Mouse (Mus musculus) MEL (cell line): ENCODE results near the gene Gipc2.

Source experiments
- CTCF ChIP-seq, 3 experiments: IDR thresholded peaks in 2 of 3; conservative IDR thresholded peaks in 1 of 3; 2 replicates each; pipeline ENCODE4 v1.5.1; 2011 to 2012; ENCODE audit warnings: low read length in 3 of 3, low read depth in 2 of 3, mild to moderate bottlenecking in 2 of 3, improper control_type of control experiment in 1 of 3, inconsistent platforms in 1 of 3, mixed read lengths in 1 of 3, moderate library complexity in 1 of 3; ENCODE audit not compliant: control insufficient read depth in 1 of 3, insufficient read depth in 1 of 3, poor library complexity in 1 of 3, severe bottlenecking in 1 of 3
- E2F4 ChIP-seq: IDR thresholded peaks from 2 replicates; pipeline ENCODE4 v1.6.1; 2011; ENCODE audit warnings: low read depth, low read length, improper control_type of control experiment, borderline replicate concordance
- ELF1 ChIP-seq: IDR thresholded peaks from 2 replicates; pipeline ENCODE4 v1.6.1; 2014; ENCODE audit warnings: low read depth, mild to moderate bottlenecking, inconsistent platforms, low read length, improper control_type of control experiment, moderate library complexity
- HCFC1 ChIP-seq: IDR thresholded peaks from 2 replicates; pipeline ENCODE4 v1.6.1; 2012; ENCODE audit warnings: low read depth, mild to moderate bottlenecking, inconsistent platforms, low read length, improper control_type of control experiment, moderate library complexity
- MAFK ChIP-seq: IDR thresholded peaks from 2 replicates; pipeline ENCODE4 v1.6.1; 2011; ENCODE audit warnings: low read depth, mild to moderate bottlenecking, low read length, improper control_type of control experiment, borderline replicate concordance
- MAZ ChIP-seq: IDR thresholded peaks from 2 replicates; pipeline ENCODE4 v1.6.1; 2012; ENCODE audit warnings: low read depth, mild to moderate bottlenecking, inconsistent platforms, low read length, improper control_type of control experiment
- MYC ChIP-seq: IDR thresholded peaks from 2 replicates; pipeline ENCODE4 v1.6.1; 2011; ENCODE audit warnings: low read depth, mild to moderate bottlenecking, low read length, improper control_type of control experiment, moderate library complexity
- POLR2A ChIP-seq, 2 experiments: IDR thresholded peaks; 2 replicates each; pipeline ENCODE4 v1.6.1; 2011 to 2012; ENCODE audit warnings: low read length in 2 of 2, mild to moderate bottlenecking in 2 of 2, control low read depth in 1 of 2, improper control_type of control experiment in 1 of 2, low read depth in 1 of 2, moderate library complexity in 1 of 2; ENCODE audit not compliant: control insufficient read depth in 1 of 2, insufficient read depth in 1 of 2, poor library complexity in 1 of 2
- POLR2AphosphoS2 ChIP-seq: IDR thresholded peaks from 2 replicates; pipeline ENCODE4 v1.6.1; 2011; ENCODE audit warnings: low read length, improper control_type of control experiment
- SIN3A ChIP-seq: IDR thresholded peaks from 2 replicates; pipeline ENCODE4 v1.6.1; 2012; ENCODE audit warnings: low read length, improper control_type of control experiment, inconsistent platforms
- TAL1 ChIP-seq: IDR thresholded peaks from 2 replicates; pipeline ENCODE4 v1.6.1; 2012; ENCODE audit warnings: mild to moderate bottlenecking, inconsistent platforms, low read length, moderate library complexity, mixed read lengths
- ZKSCAN1 ChIP-seq: IDR thresholded peaks from 2 replicates; pipeline ENCODE4 v1.6.1; 2012; ENCODE audit warnings: low read depth, mild to moderate bottlenecking, inconsistent platforms, low read length, improper control_type of control experiment, moderate library complexity
- ZMIZ1 ChIP-seq: IDR thresholded peaks from 2 replicates; pipeline ENCODE4 v1.6.1; 2012; ENCODE audit warnings: low read depth, mild to moderate bottlenecking, inconsistent platforms, low read length, improper control_type of control experiment, moderate library complexity

- TF ChIP-seq MAFK (no peak), CTCF (IDR thresholded peaks at IDR 0.05 in 2 of 3, conservative IDR thresholded peaks at IDR 0.05 in 1 of 3; ENCODE audit: control insufficient read depth in 1 of 3, insufficient read depth in 1 of 3, low read depth in 2 of 3, low read length in 3 of 3, poor library complexity in 1 of 3, severe bottlenecking in 1 of 3) (no peak), HCFC1 (peak; percentile 80), ELF1 (no peak), POLR2A (IDR thresholded peaks at IDR 0.05; ENCODE audit: control insufficient read depth in 1 of 2, insufficient read depth in 1 of 2, low read depth in 1 of 2, low read length in 2 of 2, poor library complexity in 1 of 2) (peak; percentile 82 to 99), SIN3A (peak; percentile 92), TAL1 (no peak), ZMIZ1 (peak; percentile 98), MAZ (no peak), E2F4 (no peak), ZKSCAN1 (no peak), MYC (0 out of 2 replicates have a peak, but pooled peaks have one; percentile 24), POLR2AphosphoS2 (peak; percentile 96)
These were observed 27.6 kb upstream of the Gipc2 start for GRCm38 (mm10) chr3:152193635-152194097.
